25 mouse cellular contexts compared by ENCODE assay signal in the genomic region with DNA sequence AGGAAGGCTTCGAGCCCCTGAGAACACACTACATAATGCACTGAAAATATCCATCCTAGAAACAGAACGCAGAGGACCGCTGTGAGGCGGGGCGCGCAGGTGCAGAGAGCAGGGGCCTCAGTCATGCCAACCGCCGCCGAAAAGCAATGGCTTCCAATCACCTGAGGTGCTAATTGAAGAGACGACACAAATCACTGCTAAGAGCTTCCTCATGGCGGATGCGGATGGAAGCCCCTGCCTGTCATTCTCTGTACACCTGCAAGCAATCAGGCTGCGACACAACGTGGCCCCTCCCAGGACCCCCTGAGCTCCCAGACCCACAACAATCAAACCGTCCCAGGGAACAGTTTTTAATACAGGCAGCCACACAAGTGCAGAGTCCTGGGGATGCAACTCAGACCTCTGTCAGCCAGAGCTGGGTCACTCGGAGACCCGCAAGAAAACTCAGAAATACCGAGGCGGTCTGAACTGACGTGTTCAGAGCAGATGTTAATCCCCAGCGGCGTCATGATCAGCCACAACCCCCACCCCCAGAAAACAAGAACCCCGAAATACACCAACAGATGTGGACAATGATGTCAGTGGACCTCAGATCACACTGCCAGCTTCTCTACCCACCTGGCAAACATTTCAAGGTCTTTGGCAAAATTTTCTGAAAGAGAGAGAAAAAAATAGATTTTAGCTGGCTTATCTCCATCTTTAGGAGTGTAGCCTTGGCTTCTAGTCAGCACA. TPM values are rescaled to one million over a fixed set of nuclear protein-coding genes. Genes with fewer than 3 reads are reported as not detected.
"Had no signal": no experiment of that assay in that cellular context is flagged by ENCODE, and none has a peak within 500 bp of the region (broad histone marks: within the 10 kb centered on the region; RNA-seq: fewer than 3 reads in every experiment).

No protein-coding gene starts in this region.

- H3K27ac ChIP-seq: lung, embryonic 15.5 days; macrophage; midbrain, embryonic 13.5 days; midbrain, embryonic 15.5 days; neural tube, embryonic 13.5 days; neural tube, embryonic 15.5 days; stomach, embryonic 15.5 days; stomach, postnatal 0 days had no signal

- H3K9ac ChIP-seq: liver, postnatal 0 days; lung, embryonic 15.5 days; midbrain, embryonic 13.5 days; midbrain, embryonic 15.5 days; neural tube, embryonic 13.5 days; neural tube, embryonic 15.5 days; stomach, embryonic 15.5 days had no signal

- H3K9me3 ChIP-seq: lung, embryonic 15.5 days; megakaryocyte, embryonic 14.5 days; midbrain, embryonic 13.5 days; midbrain, embryonic 15.5 days; neural tube, embryonic 13.5 days; neural tube, embryonic 15.5 days; stomach, embryonic 15.5 days had no signal

- ATAC-seq: midbrain, embryonic 13.5 days; midbrain, embryonic 15.5 days had no signal

- H3K36me3 ChIP-seq: midbrain, embryonic 15.5 days; stomach, embryonic 15.5 days had no signal

- DNase-seq: lung, adult 2 months; lung, postnatal 14 days; retina, postnatal 1 day; right cerebral cortex, adult 18-20 months; right cerebral cortex, postnatal 25 days; right cerebral cortex, postnatal 4 days; thymus, adult 2 months; thymus, postnatal 25 days; thymus, postnatal 4 days had no signal

- H3K4me1 ChIP-seq: neural tube, embryonic 13.5 days had no signal

- H3K4me3 ChIP-seq: lung, embryonic 15.5 days; midbrain, embryonic 13.5 days; midbrain, embryonic 15.5 days; myocyte; neural tube, embryonic 13.5 days; neural tube, embryonic 15.5 days; stomach, embryonic 15.5 days had no signal

- H3K27me3 ChIP-seq: lung, embryonic 15.5 days; megakaryocyte, embryonic 14.5 days; midbrain, embryonic 13.5 days; midbrain, embryonic 15.5 days; neural tube, embryonic 13.5 days; neural tube, embryonic 15.5 days; stomach, embryonic 15.5 days had no signal

- H3K4me2 ChIP-seq: lung, embryonic 15.5 days; midbrain, embryonic 11.5 days; midbrain, embryonic 13.5 days; midbrain, embryonic 15.5 days; neural tube, embryonic 13.5 days; neural tube, embryonic 15.5 days; stomach, embryonic 15.5 days had no signal

RNA-seq across cellular contexts. Expression of a gene that starts 4.6 kb away (rescaled TPM):
- polyA plus RNA-seq: liver, postnatal 0 days; lung, adult 2 months; macrophage; myocyte; neural tube, embryonic 11.5 days; neural tube, embryonic 13.5 days; neural tube, embryonic 15.5 days; small intestine, adult 2 months; stomach, postnatal 0 days; testis, adult 2 months; urinary bladder, adult 2 months had no signal
